Mouse (Mus musculus) kidney, embryonic 14.5 days (tissue): ENCODE data around the gene Chrnd. TPM values are rescaled to one million over a fixed set of nuclear protein-coding genes. Genes with fewer than 3 reads are reported as not detected.

Source experiments
- ATAC-seq: fragments of 200-750 bp; cut with Nextera tagmentation; 2 replicates; pipeline ENCODE4 v1.8.0; 2017; ENCODE audit warnings: moderate number of reproducible peaks, mild to moderate bottlenecking, moderate TSS enrichment, moderate library complexity; ENCODE audit not compliant: low FRiP score, low TSS enrichment
- H3K27ac ChIP-seq: fragments of 300-500 bp; sonication (generic); 2 replicates; pipeline ENCODE4 v1.5.1; 2014; ENCODE audit warnings: low read depth, mild to moderate bottlenecking, low read length, moderate library complexity, mixed read lengths
- H3K27me3 ChIP-seq: fragments of 300-500 bp; sonication (generic); 2 replicates; pipeline ENCODE4 v1.6.1; 2014; ENCODE audit warnings: mild to moderate bottlenecking, low read length; ENCODE audit not compliant: control insufficient read depth, insufficient read depth
- H3K36me3 ChIP-seq: fragments of 300-500 bp; sonication (generic); 2 replicates; pipeline ENCODE4 v1.6.1; 2014; ENCODE audit warnings: low read length, mixed read lengths; ENCODE audit not compliant: control insufficient read depth, insufficient read depth
- H3K4me1 ChIP-seq: fragments of 300-500 bp; sonication (generic); 2 replicates; pipeline ENCODE4 v1.6.1; 2014; ENCODE audit warnings: low read length, mixed read lengths; ENCODE audit not compliant: control insufficient read depth, insufficient read depth
- H3K4me2 ChIP-seq: fragments of 300-500 bp; sonication (generic); replicated peaks from 2 replicates; pipeline ENCODE4 v1.6.1; 2014; ENCODE audit warnings: low read depth, mild to moderate bottlenecking, low read length
- H3K4me3 ChIP-seq: fragments of 300-500 bp; sonication (generic); 2 replicates; pipeline ENCODE4 v1.5.1; 2014; ENCODE audit warnings: mild to moderate bottlenecking, low read length
- H3K9ac ChIP-seq: fragments of 300-500 bp; sonication (generic); 2 replicates; pipeline ENCODE4 v1.6.1; 2014; ENCODE audit warnings: low read depth, mild to moderate bottlenecking, low read length, moderate library complexity
- H3K9me3 ChIP-seq: fragments of 300-500 bp; sonication (generic); 2 replicates; pipeline ENCODE4 v1.6.1; 2016; ENCODE audit warnings: low read length; ENCODE audit not compliant: control insufficient read depth
- WGBS: fragments of 180-500 bp; shearing (Covaris S2); extraction: QIAGEN DNeasy Blood & Tissue Kit; methylation state at CpG from one replicate; pipeline ENCODE4 v1.1.7; 2014; 5-methylcytosine and 5-hydroxymethylcytosine counted together
- polyA plus RNA-seq: library from polyadenylated mRNA; unstranded; fragments of >200 nt; fragmentation: Nextera tagmentation; extraction: Ambion mirVana; gene quantifications from 2 replicates; pipeline ENCODE4 v1.2.1, GENCODE M21; 2014

The Chrnd gene
- polyA plus RNA-seq, 1 experiment from 2014 or later: 0.62 TPM

DNA sequence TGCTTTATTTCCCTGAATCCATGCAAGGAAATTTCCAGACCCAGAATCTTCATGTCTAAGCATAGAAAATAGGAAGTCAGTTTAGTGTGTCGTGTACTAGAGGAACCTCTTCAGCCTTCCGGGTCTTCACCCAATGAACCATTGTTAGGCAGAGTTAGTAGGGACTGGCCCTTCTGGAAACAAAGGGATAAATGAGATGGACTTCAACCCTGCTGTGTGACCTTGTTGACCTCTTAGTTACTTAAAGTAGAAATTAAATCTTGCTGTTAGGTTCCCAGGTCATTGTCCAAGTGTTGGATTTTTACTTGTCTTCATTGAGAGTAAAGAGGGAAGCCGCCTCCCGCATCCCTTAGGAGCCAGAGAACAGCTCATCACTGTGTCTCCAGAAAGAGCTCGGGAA, 40.2 kb downstream of the Chrnd start:
- Histone ChIP-seq H3K4me2 (no peak overlapping the region), H3K4me1 (peaks cover 7% of the 10 kb centered on the region; the same call in 1 of the 2 replicates), H3K4me3 (no peak overlapping the region), H3K36me3 (peaks cover 87% of the 10 kb centered on the region), H3K27me3 (no peaks in the 10 kb centered on the region), H3K9me3 (no peaks in the 10 kb centered on the region), H3K9ac (no peak overlapping the region), H3K27ac (no peak overlapping the region)
- 90% methylated on average over 5 of the region's 5 CpGs for WGBS
- ATAC-seq: no peak

DNA sequence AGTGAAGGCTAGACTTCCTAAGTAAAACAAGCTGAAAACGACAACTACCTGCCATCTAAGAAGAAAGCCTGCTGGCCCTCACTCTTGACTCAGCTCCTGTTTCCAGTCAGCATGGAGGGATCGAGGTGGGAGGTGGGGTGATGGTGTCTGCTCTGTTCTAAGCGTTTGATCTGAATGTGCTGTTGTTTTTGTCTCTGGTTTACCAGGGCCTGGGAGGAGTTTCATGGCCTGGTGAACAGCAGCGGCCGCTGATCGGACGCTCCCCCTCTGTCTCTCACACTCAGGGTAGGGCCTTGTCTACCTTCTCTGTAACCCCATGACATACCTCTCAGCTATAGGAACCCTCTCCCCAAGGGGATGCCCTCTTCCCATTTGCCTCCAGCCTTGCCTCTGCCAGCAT, 41.8 kb downstream of the Chrnd start:
- Histone ChIP-seq H3K9ac (no peak overlapping the region), H3K4me1 (peaks cover 7% of the 10 kb centered on the region; the same call in 1 of the 2 replicates), H3K36me3 (peaks cover 72% of the 10 kb centered on the region), H3K27me3 (no peaks in the 10 kb centered on the region), H3K4me2 (no peak overlapping the region), H3K4me3 (no peak overlapping the region), H3K9me3 (no peaks in the 10 kb centered on the region), H3K27ac (0 out of 2 replicates have a peak overlapping the region, but pooled peaks have one; percentile 30)
- peak; percentile 85 for ATAC-seq
- 41% methylated on average over 7 of the region's 7 CpGs for WGBS

DNA sequence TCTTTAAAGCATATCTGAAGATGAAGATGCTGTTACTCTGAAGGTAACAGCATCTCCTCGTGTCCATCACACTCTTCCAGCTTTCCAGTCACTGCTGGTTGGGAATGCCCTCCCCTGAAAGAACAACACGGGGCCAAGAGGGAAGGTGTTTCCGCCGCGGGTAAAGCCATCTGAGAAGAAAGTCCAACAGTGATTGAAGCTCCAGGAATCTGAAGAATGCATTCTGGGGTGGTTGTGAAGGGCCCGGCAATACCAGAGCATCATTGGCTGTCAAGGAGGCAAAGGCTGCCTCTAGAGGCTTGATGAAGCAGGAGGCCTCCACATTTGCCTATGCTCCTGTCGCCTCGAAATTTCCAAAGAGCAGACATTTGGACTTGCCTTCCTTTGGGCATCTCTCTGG, 48.6 kb downstream of the Chrnd start:
- no peak for ATAC-seq
- Histone ChIP-seq H3K36me3 (peaks cover 13% of the 10 kb centered on the region; the same call in 1 of the 2 replicates), H3K4me3 (no peak overlapping the region), H3K4me1 (no peaks in the 10 kb centered on the region), H3K27ac (no peak overlapping the region), H3K4me2 (no peak overlapping the region), H3K27me3 (no peaks in the 10 kb centered on the region), H3K9me3 (no peaks in the 10 kb centered on the region), H3K9ac (no peak overlapping the region)
- 71% methylated on average over 8 of the region's 8 CpGs for WGBS

DNA sequence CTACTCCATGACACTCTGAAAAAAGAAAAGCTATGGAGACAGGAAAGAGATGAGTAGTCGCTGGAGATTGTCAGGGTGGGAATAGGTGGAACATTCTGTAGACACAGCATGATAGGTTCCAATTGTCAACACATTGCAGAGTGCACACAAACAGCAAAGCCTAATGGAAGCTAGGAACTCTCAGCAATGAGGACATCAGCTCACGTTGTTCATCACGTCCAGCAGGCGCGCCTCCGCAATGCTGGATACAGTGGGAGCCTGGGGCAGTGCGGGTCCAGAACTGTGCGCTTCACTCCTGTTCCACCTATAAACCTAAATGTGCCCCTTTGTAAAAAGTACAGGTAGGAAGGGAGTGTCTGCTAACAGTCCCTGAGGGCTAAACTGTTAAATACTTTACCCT, 52.6 kb downstream of the Chrnd start:
- H3K36me3 ChIP-seq: no peaks in the 10 kb centered on the region; the same call in 1 of the 2 replicates
- H3K4me3 ChIP-seq: no peak overlapping the region
- no peaks in the 10 kb centered on the region for H3K9me3 ChIP-seq
- H3K27me3 ChIP-seq: no peaks in the 10 kb centered on the region
- 92% methylated on average over 8 of the region's 8 CpGs for WGBS
- ATAC-seq: no peak
- H3K27ac ChIP-seq: no peak overlapping the region
- H3K4me2 ChIP-seq: no peak overlapping the region
- no peak overlapping the region for H3K9ac ChIP-seq
- no peaks in the 10 kb centered on the region for H3K4me1 ChIP-seq

DNA sequence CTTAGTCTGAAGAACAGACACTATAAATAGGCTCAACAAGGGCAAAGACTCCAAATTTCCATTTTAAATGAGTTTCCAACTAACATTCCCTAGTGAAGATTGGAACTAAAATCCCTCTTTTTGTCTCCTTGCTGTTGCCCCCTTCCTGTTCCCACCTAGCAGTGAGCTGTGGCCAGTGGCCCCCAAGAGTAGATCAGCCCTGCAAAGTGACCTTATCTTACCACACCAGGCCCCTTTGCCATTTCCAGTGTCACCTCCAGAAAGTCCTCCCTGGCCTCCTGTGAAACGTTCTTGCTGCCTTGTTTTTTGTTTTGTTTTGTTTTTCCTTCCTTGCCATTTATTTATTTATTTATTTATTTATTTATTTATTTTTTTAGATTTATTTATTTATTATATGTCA, 55.0 kb downstream of the Chrnd start:
- Histone ChIP-seq H3K36me3 (no peaks in the 10 kb centered on the region), H3K9ac (no peak overlapping the region), H3K4me1 (no peaks in the 10 kb centered on the region), H3K4me2 (no peak overlapping the region), H3K27ac (no peak overlapping the region), H3K27me3 (no peaks in the 10 kb centered on the region), H3K4me3 (no peak overlapping the region), H3K9me3 (no peaks in the 10 kb centered on the region)
- no peak for ATAC-seq
- 50% methylated on average over 1 of the region's 1 CpGs for WGBS

DNA sequence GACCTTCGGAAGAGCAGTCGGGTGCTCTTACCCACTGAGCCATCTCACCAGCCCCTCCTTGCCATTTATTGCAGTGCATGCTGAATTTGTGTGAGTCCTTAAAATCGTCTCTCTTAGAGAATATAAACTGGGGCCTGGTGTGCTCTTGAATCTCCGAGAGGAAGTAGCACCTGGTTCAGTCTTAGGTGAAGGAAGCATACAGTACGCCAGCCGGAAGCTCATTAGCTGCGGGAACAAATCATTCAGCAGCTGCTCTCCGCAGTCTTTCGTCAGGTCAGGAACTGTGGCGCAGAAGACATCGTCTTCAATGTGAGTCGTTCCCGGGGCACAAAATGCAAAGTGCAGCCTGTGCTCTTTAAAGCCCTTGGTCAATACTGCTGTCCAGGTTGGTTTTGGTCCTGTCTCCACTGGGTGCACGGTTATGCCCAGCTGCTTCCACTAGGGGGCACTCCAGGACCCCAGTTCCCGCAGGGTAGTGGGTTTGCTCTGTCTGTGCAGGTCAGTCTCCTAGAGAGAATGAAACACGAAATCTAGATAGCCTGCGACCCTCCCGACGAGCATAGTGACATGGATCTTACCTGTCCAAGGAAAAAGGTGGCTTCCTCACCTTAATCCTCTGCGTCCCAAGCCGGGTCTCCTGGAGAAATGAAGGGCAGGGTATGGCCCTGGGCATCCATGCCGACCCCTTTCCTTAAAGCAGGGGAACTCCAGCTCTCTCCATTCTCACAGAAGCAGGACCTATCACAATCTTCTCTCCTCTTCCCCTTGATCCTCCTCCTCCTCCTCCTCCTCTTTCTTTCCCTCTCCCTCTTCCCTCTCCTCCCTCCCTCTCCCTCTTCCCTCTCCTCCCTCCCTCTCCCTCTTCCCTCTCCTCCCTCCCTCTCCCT, 55.8 kb downstream of the Chrnd start:
- Histone ChIP-seq H3K4me3 (no peak overlapping the region), H3K9ac (no peak overlapping the region), H3K36me3 (no peaks in the 10 kb centered on the region), H3K27ac (no peak overlapping the region), H3K27me3 (no peaks in the 10 kb centered on the region), H3K9me3 (no peaks in the 10 kb centered on the region), H3K4me1 (no peaks in the 10 kb centered on the region), H3K4me2 (no peak overlapping the region; the same call in 1 of the 2 replicates)
- 25% methylated on average over 22 of the region's 22 CpGs for WGBS
- peak; percentile 93 for ATAC-seq

Other genes starting within 250 kb of the Chrnd start
- not detected in 2 replicates for gene Alppl2, start 100.7 kb upstream of the Chrnd start, polyA plus RNA-seq
- gene Alpi, start 89.0 kb upstream of the Chrnd start, polyA plus RNA-seq: not detected in 2 replicates
- not detected in 2 replicates for gene Akp3, start 65.6 kb upstream of the Chrnd start, polyA plus RNA-seq
- gene Ecel1, start 34.1 kb upstream of the Chrnd start, polyA plus RNA-seq: 0.11 and 0.20 TPM in 2 replicates
- gene Prss56, start 7.3 kb upstream of the Chrnd start, polyA plus RNA-seq: not detected in 2 replicates
- 0.30 and 0.34 TPM in 2 replicates for gene Chrng, start 14.1 kb downstream of the Chrnd start, polyA plus RNA-seq
- gene Eif4e2, start 23.3 kb downstream of the Chrnd start, polyA plus RNA-seq: 122 and 150 TPM in 2 replicates
- gene Efhd1, start 73.8 kb downstream of the Chrnd start, polyA plus RNA-seq: 2.6 and 3.6 TPM in 2 replicates
- 53.2 and 61.3 TPM in 2 replicates for gene Gigyf2, start 136.4 kb downstream of the Chrnd start, polyA plus RNA-seq
- gene Kcnj13, start 204.1 kb downstream of the Chrnd start, polyA plus RNA-seq: 0.30 and 0.60 TPM in 2 replicates